Mouse (Mus musculus): ENCODE data around the gene Lrrc29. TPM values are rescaled to one million over a fixed set of nuclear protein-coding genes. Genes with fewer than 3 reads are reported as not detected.

Gene Lrrc29
- polyA plus RNA-seq, 1 experiment from 2014 or later, result 2.1 TPM

DNA sequence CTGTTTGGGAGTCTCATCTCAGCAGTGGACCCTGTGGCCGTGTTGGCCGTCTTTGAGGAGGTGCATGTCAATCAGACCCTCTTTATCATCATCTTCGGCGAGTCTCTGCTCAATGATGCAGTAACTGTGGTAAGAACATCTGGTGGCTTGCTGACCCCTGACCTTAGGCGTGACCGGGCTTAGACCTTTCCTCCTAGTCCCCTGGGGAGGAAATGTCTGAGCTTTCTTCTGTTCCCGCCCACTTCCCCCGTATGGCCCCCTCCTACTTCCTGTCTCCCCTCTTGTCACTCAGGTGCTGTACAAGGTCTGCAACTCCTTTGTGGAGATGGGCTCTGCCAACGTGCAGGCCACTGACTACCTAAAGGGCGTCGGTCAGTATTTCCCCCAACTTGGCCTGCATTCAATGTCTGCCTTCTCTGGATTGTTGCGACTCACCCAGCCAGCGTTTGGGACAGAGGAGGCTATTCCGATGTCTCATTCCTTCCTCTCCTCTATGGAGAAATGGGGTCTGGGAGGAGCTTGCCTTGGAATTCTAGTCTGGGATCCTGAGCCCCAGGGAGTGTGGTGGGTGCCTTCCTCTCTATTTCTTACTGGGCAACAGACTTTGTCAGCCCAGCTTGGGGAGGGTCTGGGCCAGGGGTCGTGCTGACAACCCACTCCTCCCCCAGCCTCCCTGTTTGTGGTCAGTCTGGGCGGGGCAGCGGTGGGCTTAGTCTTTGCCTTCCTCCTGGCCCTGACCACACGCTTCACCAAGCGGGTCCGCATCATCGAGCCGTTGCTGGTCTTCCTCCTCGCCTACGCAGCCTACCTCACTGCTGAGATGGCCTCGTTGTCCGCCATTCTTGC, 29.3 kb upstream of the Lrrc29 start:
- no peaks in the 10 kb centered on the region for H3K36me3 ChIP-seq (ENCODE audit: control insufficient read depth, insufficient read depth, low read length)
- H3K4me3 ChIP-seq (replicated peaks; ENCODE audit: low read length), result no peak overlapping the region
- H3K9ac ChIP-seq (ENCODE audit: low read length), result no peak overlapping the region
- peaks cover 3% of the 10 kb centered on the region; the same call in 1 of the 2 replicates for H3K27me3 ChIP-seq (ENCODE audit: control insufficient read depth, insufficient read depth, low read length)
- H3K4me2 ChIP-seq (ENCODE audit: low read depth, low read length), result no peak overlapping the region
- ATAC-seq (ENCODE audit: insufficient read depth, low FRiP score), result no peak
- no peak overlapping the region for H3K27ac ChIP-seq (ENCODE audit: low read length)
- no peaks in the 10 kb centered on the region for H3K4me1 ChIP-seq (ENCODE audit: control insufficient read depth, insufficient read depth, low read length)
- no peaks in the 10 kb centered on the region for H3K9me3 ChIP-seq (replicated peaks; ENCODE audit: control insufficient read depth, low read length)
- 71% methylated on average over 26 of the region's 26 CpGs for WGBS

DNA sequence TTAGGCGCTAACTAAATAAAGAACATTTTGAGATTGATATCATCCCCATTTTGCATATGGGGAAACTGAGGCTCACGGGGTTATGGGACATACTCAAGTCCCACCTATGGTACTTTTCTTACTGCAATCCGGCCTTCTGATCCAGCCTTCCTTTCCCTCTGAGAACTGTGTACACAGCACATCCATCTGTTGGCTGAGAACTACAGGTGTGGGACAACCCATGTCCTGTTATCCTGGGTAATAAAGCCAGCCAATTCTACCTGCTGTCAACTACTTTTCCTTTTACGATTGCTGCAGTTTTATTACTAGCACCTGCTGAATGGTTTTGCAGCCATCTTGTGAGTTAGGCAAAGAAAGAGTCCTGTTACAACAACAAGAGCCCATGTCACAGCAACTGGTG, 28.5 kb upstream of the Lrrc29 start:
- Histone ChIP-seq H3K9me3 (replicated peaks; ENCODE audit: control insufficient read depth, low read length) (no peaks in the 10 kb centered on the region), H3K36me3 (ENCODE audit: control insufficient read depth, insufficient read depth, low read length) (no peaks in the 10 kb centered on the region), H3K4me3 (replicated peaks; ENCODE audit: low read length) (no peak overlapping the region), H3K4me1 (ENCODE audit: control insufficient read depth, insufficient read depth, low read length) (no peaks in the 10 kb centered on the region), H3K4me2 (ENCODE audit: low read depth, low read length) (no peak overlapping the region), H3K27ac (ENCODE audit: low read length) (no peak overlapping the region), H3K27me3 (ENCODE audit: control insufficient read depth, insufficient read depth, low read length) (peaks cover 6% of the 10 kb centered on the region; the same call in 1 of the 2 replicates), H3K9ac (ENCODE audit: low read length) (no peak overlapping the region)
- no peak for ATAC-seq (ENCODE audit: insufficient read depth, low FRiP score)
- WGBS, result 91% methylated on average over 4 of the region's 4 CpGs

DNA sequence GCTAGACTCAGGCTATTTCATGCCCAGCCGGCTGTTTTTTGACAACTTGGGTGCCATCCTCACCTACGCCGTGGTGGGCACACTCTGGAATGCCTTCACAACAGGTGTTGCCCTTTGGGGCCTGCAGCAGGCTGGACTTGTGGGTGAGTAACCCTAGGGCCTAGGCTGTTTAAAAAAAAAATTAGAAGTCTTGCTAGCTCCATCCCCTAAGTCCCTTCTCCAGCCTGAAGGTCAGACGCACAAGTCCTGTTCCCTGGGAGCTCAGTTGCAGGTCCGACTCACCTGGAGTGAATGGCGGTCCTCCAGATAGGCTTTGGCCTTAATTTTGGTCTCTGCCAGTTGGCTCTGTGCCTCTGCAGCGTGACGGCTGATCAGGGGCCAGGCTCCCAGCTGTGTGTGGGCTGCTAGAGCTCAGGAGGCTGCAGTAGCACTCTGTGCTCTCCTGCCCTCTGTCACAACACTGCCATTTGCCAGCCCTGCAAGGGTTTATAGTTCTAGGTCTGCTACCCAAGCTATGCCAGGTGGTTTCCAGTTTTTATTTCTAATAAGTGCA, 27.6 kb upstream of the Lrrc29 start:
- H3K27ac ChIP-seq (ENCODE audit: low read length), result no peak overlapping the region
- H3K4me2 ChIP-seq (ENCODE audit: low read depth, low read length), result no peak overlapping the region
- peaks cover 6% of the 10 kb centered on the region; the same call in 1 of the 2 replicates for H3K27me3 ChIP-seq (ENCODE audit: control insufficient read depth, insufficient read depth, low read length)
- H3K36me3 ChIP-seq (ENCODE audit: control insufficient read depth, insufficient read depth, low read length), result no peaks in the 10 kb centered on the region
- no peak for ATAC-seq (ENCODE audit: insufficient read depth, low FRiP score)
- no peak overlapping the region for H3K4me3 ChIP-seq (replicated peaks; ENCODE audit: low read length)
- 80% methylated on average over 8 of the region's 8 CpGs for WGBS
- H3K9me3 ChIP-seq (replicated peaks; ENCODE audit: control insufficient read depth, low read length), result no peaks in the 10 kb centered on the region
- H3K9ac ChIP-seq (ENCODE audit: low read length), result no peak overlapping the region
- no peaks in the 10 kb centered on the region; the same call in 1 of the 2 replicates for H3K4me1 ChIP-seq (ENCODE audit: control insufficient read depth, insufficient read depth, low read length)

DNA sequence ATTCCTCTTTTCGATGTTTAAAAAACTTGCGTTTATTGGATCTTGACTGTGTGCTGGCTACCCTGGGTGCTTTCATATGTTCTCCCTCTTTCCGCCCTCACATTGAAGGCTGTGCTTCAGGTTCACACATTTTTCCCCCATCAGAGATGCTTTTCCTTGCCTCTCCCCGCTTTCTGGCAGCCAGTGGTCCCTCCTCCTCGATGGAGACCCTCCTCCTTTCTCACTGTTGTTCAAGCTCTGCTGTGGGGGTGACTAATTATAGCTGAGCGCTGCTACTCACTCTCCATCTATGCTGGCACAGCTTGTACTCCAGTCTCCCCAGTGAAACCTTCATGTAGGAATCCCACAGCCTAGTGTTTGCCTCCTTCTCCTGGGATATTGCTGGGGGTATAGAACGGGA, 24.1 kb upstream of the Lrrc29 start:
- no peak overlapping the region for H3K27ac ChIP-seq (ENCODE audit: low read length)
- H3K27me3 ChIP-seq (ENCODE audit: control insufficient read depth, insufficient read depth, low read length), result peaks cover 6% of the 10 kb centered on the region; the same call in 1 of the 2 replicates
- no peak overlapping the region for H3K9ac ChIP-seq (ENCODE audit: low read length)
- 42% methylated on average over 7 of the region's 7 CpGs for WGBS
- ATAC-seq (ENCODE audit: insufficient read depth, low FRiP score), result no peak
- no peaks in the 10 kb centered on the region for H3K9me3 ChIP-seq (replicated peaks; ENCODE audit: control insufficient read depth, low read length)
- H3K4me3 ChIP-seq (replicated peaks; ENCODE audit: low read length), result peak overlapping the region; percentile 83; the same call in 1 of the 2 replicates
- H3K36me3 ChIP-seq (ENCODE audit: control insufficient read depth, insufficient read depth, low read length), result no peaks in the 10 kb centered on the region
- peaks cover 20% of the 10 kb centered on the region for H3K4me1 ChIP-seq (ENCODE audit: control insufficient read depth, insufficient read depth, low read length)
- peak overlapping the region; percentile 17; the same call in 1 of the 2 replicates for H3K4me2 ChIP-seq (ENCODE audit: low read depth, low read length)

DNA sequence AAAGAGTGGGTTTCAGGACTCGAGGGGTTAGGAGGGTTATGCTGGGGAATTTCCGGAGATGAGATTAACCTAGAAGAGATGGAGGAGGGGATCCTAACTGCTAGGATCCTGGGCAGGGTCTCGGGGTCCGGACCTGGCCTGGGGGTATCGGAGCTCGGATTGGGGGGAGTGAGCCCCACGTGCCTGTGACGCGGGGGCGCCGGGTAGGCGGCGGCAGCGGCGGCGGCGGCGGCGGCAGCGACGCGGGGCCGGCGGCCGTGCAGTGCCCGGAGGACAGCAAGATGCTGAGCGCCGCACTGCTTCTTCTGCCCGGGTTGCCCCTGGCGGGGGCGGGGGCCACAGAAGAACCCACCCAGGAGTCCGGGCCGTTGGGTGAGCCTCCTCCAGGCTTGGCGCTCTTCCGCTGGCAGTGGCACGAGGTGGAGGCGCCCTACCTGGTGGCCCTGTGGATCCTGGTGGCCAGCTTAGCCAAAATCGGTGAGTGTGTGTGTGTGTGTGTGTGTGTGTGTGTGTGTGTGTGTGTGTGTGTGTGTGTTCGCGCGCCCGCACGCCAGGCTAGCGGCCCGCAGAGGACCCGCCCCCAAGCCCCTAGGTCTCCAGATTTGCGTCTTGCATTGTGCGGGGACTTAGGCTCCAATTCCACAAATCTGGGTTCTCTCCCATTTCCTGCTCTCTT, 23.2 kb upstream of the Lrrc29 start:
- no peak overlapping the region; the same call in 1 of the 2 replicates for H3K27ac ChIP-seq (ENCODE audit: low read length)
- H3K4me2 ChIP-seq (ENCODE audit: low read depth, low read length), result peak overlapping the region; percentile 95
- H3K9ac ChIP-seq (ENCODE audit: low read length), result peak overlapping the region; percentile 74
- 1% methylated on average over 36 of the region's 48 CpGs for WGBS
- H3K9me3 ChIP-seq (replicated peaks; ENCODE audit: control insufficient read depth, low read length), result no peaks in the 10 kb centered on the region
- peaks cover 6% of the 10 kb centered on the region; the same call in 1 of the 2 replicates for H3K27me3 ChIP-seq (ENCODE audit: control insufficient read depth, insufficient read depth, low read length)
- ATAC-seq (ENCODE audit: insufficient read depth, low FRiP score), result no peak
- H3K36me3 ChIP-seq (ENCODE audit: control insufficient read depth, insufficient read depth, low read length), result no peaks in the 10 kb centered on the region
- H3K4me3 ChIP-seq (replicated peaks; ENCODE audit: low read length), result peak overlapping the region; percentile 83
- H3K4me1 ChIP-seq (ENCODE audit: control insufficient read depth, insufficient read depth, low read length), result peaks cover 30% of the 10 kb centered on the region

DNA sequence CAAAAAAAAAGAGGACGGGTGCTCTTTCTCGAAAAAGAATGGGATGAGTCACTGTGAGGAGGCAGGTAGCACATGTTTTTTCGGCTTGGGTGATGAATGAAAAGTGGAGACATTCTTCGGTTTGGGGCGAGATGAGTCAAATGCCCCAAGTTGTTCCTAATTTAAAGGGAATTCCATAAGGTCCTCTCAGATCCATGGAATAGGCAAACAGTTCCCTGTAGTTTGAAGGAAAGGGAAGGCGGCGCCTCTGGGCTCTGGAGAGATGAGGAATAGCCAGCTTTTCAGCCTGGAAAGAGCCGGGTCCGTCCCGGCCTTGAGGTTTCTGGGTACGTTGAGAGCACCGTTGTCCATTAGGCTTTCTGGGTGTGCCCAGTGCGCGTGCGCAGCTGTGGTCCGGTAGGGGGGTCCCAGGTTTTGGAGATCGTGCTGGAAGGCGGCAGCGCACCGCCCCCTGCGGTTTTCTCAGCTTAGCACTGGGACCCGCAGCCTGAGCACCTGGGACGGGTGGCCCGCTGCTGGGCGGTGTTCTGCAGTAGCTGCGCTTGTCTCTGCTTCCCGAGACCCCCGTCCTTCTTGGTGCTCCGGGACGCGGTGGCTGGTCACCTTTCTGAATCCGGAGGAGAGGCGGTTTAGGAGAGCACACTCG, 22.5 kb upstream of the Lrrc29 start, which contains the start of gene Slc9a5:
Slc9a5 (plus strand) TSS at position 394 of the 646 bp plus-strand sequence.
- under 1% methylated on average over 34 of the region's 34 CpGs for WGBS
- Histone ChIP-seq H3K36me3 (ENCODE audit: control insufficient read depth, insufficient read depth, low read length) (no peaks in the 10 kb centered on the region), H3K27ac (ENCODE audit: low read length) (peak within 1 kb of the TSS; percentile 85), H3K9ac (ENCODE audit: low read length) (peak within 1 kb of the TSS; percentile 82), H3K4me2 (ENCODE audit: low read depth, low read length) (peak within 1 kb of the TSS; percentile 95), H3K4me1 (ENCODE audit: control insufficient read depth, insufficient read depth, low read length) (peaks cover 34% of the 10 kb centered on the region), H3K9me3 (replicated peaks; ENCODE audit: control insufficient read depth, low read length) (no peaks in the 10 kb centered on the region), H3K27me3 (ENCODE audit: control insufficient read depth, insufficient read depth, low read length) (peaks cover 6% of the 10 kb centered on the region; the same call in 1 of the 2 replicates), H3K4me3 (replicated peaks; ENCODE audit: low read length) (peak within 1 kb of the TSS; percentile 83)
- ATAC-seq (ENCODE audit: insufficient read depth, low FRiP score), result no peak

DNA sequence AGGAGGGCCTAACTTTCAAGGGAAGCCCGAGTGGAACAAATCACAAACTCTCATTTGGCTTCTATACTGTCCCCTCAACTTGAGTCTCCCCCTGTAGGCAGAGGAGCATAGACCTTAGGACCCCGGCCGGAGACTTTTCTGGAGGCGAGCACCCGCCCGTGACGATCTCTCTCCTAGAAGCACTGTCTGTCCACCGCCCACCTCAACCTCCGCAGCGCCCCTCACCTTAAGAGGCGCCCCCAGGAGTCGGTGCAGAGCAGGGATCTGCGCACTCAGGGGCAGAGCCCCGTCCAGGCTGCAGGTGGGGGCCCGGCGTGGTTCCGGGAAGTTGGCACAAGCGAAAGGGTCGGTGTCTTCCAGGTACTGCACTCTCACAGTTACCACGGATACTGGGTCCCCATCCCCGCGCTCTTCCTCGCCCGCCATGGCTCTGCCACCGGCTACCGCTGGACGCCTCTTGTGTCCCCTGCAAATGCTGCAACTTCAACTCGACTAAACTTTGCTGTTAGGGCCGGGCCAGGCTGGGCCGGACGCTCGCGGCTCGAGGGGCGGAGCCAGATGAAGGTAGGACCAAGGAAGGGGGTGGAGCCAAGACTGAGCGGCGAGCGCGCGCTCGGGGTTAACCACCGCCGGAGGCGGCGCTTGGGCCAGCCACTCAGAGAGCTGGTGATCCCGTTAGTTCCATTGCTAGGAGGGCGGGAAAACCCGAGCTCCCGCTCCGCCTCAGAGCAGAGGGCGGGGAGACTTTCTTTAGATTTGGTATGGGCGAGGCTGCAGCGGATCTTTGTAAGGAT, 21.5 kb upstream of the Lrrc29 start, which contains the start of gene Fhod1:
Fhod1 (minus strand) TSS at position 526 of the 794 bp plus-strand sequence.
- peak within 1 kb of the TSS; percentile 95 for H3K4me2 ChIP-seq (ENCODE audit: low read depth, low read length)
- H3K4me3 ChIP-seq (replicated peaks; ENCODE audit: low read length), result peak within 1 kb of the TSS; percentile 83
- H3K27me3 ChIP-seq (ENCODE audit: control insufficient read depth, insufficient read depth, low read length), result peaks cover 6% of the 10 kb centered on the region; the same call in 1 of the 2 replicates
- WGBS, result under 1% methylated on average over 53 of the region's 53 CpGs
- peak within 1 kb of the TSS; percentile 85 for H3K27ac ChIP-seq (ENCODE audit: low read length)
- no peaks in the 10 kb centered on the region for H3K9me3 ChIP-seq (replicated peaks; ENCODE audit: control insufficient read depth, low read length)
- peaks cover 40% of the 10 kb centered on the region for H3K4me1 ChIP-seq (ENCODE audit: control insufficient read depth, insufficient read depth, low read length)
- ATAC-seq (ENCODE audit: insufficient read depth, low FRiP score), result peak; percentile 91
- H3K36me3 ChIP-seq (ENCODE audit: control insufficient read depth, insufficient read depth, low read length), result no peaks in the 10 kb centered on the region
- H3K9ac ChIP-seq (ENCODE audit: low read length), result peak within 1 kb of the TSS; percentile 82
